Mouse (Mus musculus): ENCODE measurements around the gene Myo9b. TPM values are rescaled to one million over a fixed set of nuclear protein-coding genes. Genes with fewer than 3 reads are reported as not detected.

Gene Myo9b
- polyA plus RNA-seq, 1 experiment from 2014 or later, result 21.2 TPM

- H3K4me2 ChIP-seq (replicated peaks; ENCODE audit: low read depth, low read length), result no peak overlapping the region
- H3K4me1 ChIP-seq (ENCODE audit: insufficient read depth, low read length), result peaks cover 21% of the 10 kb centered on the region
- no peaks in the 10 kb centered on the region for H3K9me3 ChIP-seq (ENCODE audit: low read length)
- H3K36me3 ChIP-seq (ENCODE audit: insufficient read depth, low read length), result peaks cover 30% of the 10 kb centered on the region
- WGBS, result 76% methylated on average over 9 of the region's 9 CpGs
- no peak overlapping the region for H3K27ac ChIP-seq (ENCODE audit: low read length)
- ATAC-seq (ENCODE audit: low FRiP score, low TSS enrichment), result no peak
- no peak overlapping the region for H3K4me3 ChIP-seq (ENCODE audit: low read length)
- no peaks in the 10 kb centered on the region for H3K27me3 ChIP-seq (ENCODE audit: insufficient read depth, low read length)
- H3K9ac ChIP-seq (replicated peaks; ENCODE audit: low read length), result no peak overlapping the region
Observed at GRCm38 (mm10) chr8:71402446-71402964, 130.0 kb downstream of the Myo9b start.

GRCm38 (mm10) chr8:71403107-71403885 lies 130.8 kb downstream of the Myo9b start:
- 68% methylated on average over 6 of the region's 6 CpGs for WGBS
- ATAC-seq (ENCODE audit: low FRiP score, low TSS enrichment), result no peak
- Histone ChIP-seq H3K4me2 (replicated peaks; ENCODE audit: low read depth, low read length) (no peak overlapping the region), H3K27ac (ENCODE audit: low read length) (no peak overlapping the region), H3K4me3 (ENCODE audit: low read length) (no peak overlapping the region), H3K9ac (replicated peaks; ENCODE audit: low read length) (no peak overlapping the region), H3K4me1 (ENCODE audit: insufficient read depth, low read length) (peaks cover 19% of the 10 kb centered on the region), H3K36me3 (ENCODE audit: insufficient read depth, low read length) (peaks cover 36% of the 10 kb centered on the region), H3K27me3 (ENCODE audit: insufficient read depth, low read length) (no peaks in the 10 kb centered on the region), H3K9me3 (ENCODE audit: low read length) (no peaks in the 10 kb centered on the region)

- 93% methylated on average over 8 of the region's 8 CpGs for WGBS
- ATAC-seq (ENCODE audit: low FRiP score, low TSS enrichment), result no peak
Observed at GRCm38 (mm10) chr8:71404011-71404410, 131.5 kb downstream of the Myo9b start.

GRCm38 (mm10) chr8:71404951-71405351 lies 132.4 kb downstream of the Myo9b start:
- ATAC-seq (ENCODE audit: low FRiP score, low TSS enrichment), result no peak
- Histone ChIP-seq H3K4me1 (ENCODE audit: insufficient read depth, low read length) (peaks cover 19% of the 10 kb centered on the region), H3K9me3 (ENCODE audit: low read length) (no peaks in the 10 kb centered on the region), H3K27ac (ENCODE audit: low read length) (no peak overlapping the region), H3K4me3 (ENCODE audit: low read length) (peak overlapping the region; percentile 80; the same call in 1 of the 2 replicates), H3K27me3 (ENCODE audit: insufficient read depth, low read length) (no peaks in the 10 kb centered on the region), H3K9ac (replicated peaks; ENCODE audit: low read length) (no peak overlapping the region), H3K36me3 (ENCODE audit: insufficient read depth, low read length) (peaks cover 39% of the 10 kb centered on the region), H3K4me2 (replicated peaks; ENCODE audit: low read depth, low read length) (peak overlapping the region; percentile 94; the same call in 1 of the 2 replicates)
- 62% methylated on average over 9 of the region's 9 CpGs for WGBS

More at GRCm38 (mm10) chr8:71404011-71404410, 131.5 kb downstream of the Myo9b start:
- peaks cover 19% of the 10 kb centered on the region for H3K4me1 ChIP-seq (ENCODE audit: insufficient read depth, low read length)
- peaks cover 37% of the 10 kb centered on the region for H3K36me3 ChIP-seq (ENCODE audit: insufficient read depth, low read length)
- no peak overlapping the region for H3K9ac ChIP-seq (replicated peaks; ENCODE audit: low read length)
- no peak overlapping the region for H3K27ac ChIP-seq (ENCODE audit: low read length)
- no peaks in the 10 kb centered on the region for H3K9me3 ChIP-seq (ENCODE audit: low read length)
- H3K27me3 ChIP-seq (ENCODE audit: insufficient read depth, low read length), result no peaks in the 10 kb centered on the region
- H3K4me3 ChIP-seq (ENCODE audit: low read length), result no peak overlapping the region
- H3K4me2 ChIP-seq (replicated peaks; ENCODE audit: low read depth, low read length), result no peak overlapping the region

- H3K9ac ChIP-seq (replicated peaks; ENCODE audit: low read length), result peak within 1 kb of the TSS; percentile 84
- H3K27me3 ChIP-seq (ENCODE audit: insufficient read depth, low read length), result no peaks in the 10 kb centered on the region
- no peaks in the 10 kb centered on the region for H3K9me3 ChIP-seq (ENCODE audit: low read length)
- peak within 1 kb of the TSS; percentile 80 for H3K27ac ChIP-seq (ENCODE audit: low read length)
- peak; percentile 91 for ATAC-seq (ENCODE audit: low FRiP score, low TSS enrichment)
- peak within 1 kb of the TSS; percentile 80 for H3K4me3 ChIP-seq (ENCODE audit: low read length)
- H3K4me2 ChIP-seq (replicated peaks; ENCODE audit: low read depth, low read length), result peak within 1 kb of the TSS; percentile 94
- peaks cover 19% of the 10 kb centered on the region for H3K4me1 ChIP-seq (ENCODE audit: insufficient read depth, low read length)
- WGBS, result 17% methylated on average over 33 of the region's 33 CpGs
- peaks cover 36% of the 10 kb centered on the region for H3K36me3 ChIP-seq (ENCODE audit: insufficient read depth, low read length)
Observed at GRCm38 (mm10) chr8:71405401-71406098, 133.0 kb downstream of the Myo9b start, which contains the start of gene Ankle1. Gene Ankle1 (plus strand): TSS chr8:71406010.

GRCm38 (mm10) chr8:71406099-71407015 lies 133.8 kb downstream of the Myo9b start:
- Histone ChIP-seq H3K27ac (ENCODE audit: low read length) (peak overlapping the region; percentile 61; the same call in 1 of the 2 replicates), H3K4me2 (replicated peaks; ENCODE audit: low read depth, low read length) (peak overlapping the region; percentile 94), H3K4me1 (ENCODE audit: insufficient read depth, low read length) (peaks cover 20% of the 10 kb centered on the region), H3K9me3 (ENCODE audit: low read length) (no peaks in the 10 kb centered on the region), H3K9ac (replicated peaks; ENCODE audit: low read length) (peak overlapping the region; percentile 84), H3K36me3 (ENCODE audit: insufficient read depth, low read length) (peaks cover 30% of the 10 kb centered on the region), H3K4me3 (ENCODE audit: low read length) (peak overlapping the region; percentile 80), H3K27me3 (ENCODE audit: insufficient read depth, low read length) (no peaks in the 10 kb centered on the region)
- peak; percentile 89 for ATAC-seq (ENCODE audit: low FRiP score, low TSS enrichment)
- under 1% methylated on average over 55 of the region's 55 CpGs for WGBS

GRCm38 (mm10) chr8:71407441-71407840 lies 134.9 kb downstream of the Myo9b start:
- Histone ChIP-seq H3K9ac (replicated peaks; ENCODE audit: low read length) (no peak overlapping the region), H3K27me3 (ENCODE audit: insufficient read depth, low read length) (no peaks in the 10 kb centered on the region), H3K4me2 (replicated peaks; ENCODE audit: low read depth, low read length) (peak overlapping the region; percentile 94), H3K4me1 (ENCODE audit: insufficient read depth, low read length) (peaks cover 27% of the 10 kb centered on the region), H3K36me3 (ENCODE audit: insufficient read depth, low read length) (peaks cover 30% of the 10 kb centered on the region), H3K27ac (ENCODE audit: low read length) (no peak overlapping the region), H3K4me3 (ENCODE audit: low read length) (no peak overlapping the region), H3K9me3 (ENCODE audit: low read length) (no peaks in the 10 kb centered on the region)
- no peak for ATAC-seq (ENCODE audit: low FRiP score, low TSS enrichment)
- 90% methylated on average over 14 of the region's 14 CpGs for WGBS

- Histone ChIP-seq H3K36me3 (ENCODE audit: insufficient read depth, low read length) (peaks cover 30% of the 10 kb centered on the region), H3K4me2 (replicated peaks; ENCODE audit: low read depth, low read length) (no peak overlapping the region), H3K9me3 (ENCODE audit: low read length) (no peaks in the 10 kb centered on the region), H3K27ac (ENCODE audit: low read length) (no peak overlapping the region), H3K4me3 (ENCODE audit: low read length) (no peak overlapping the region), H3K9ac (replicated peaks; ENCODE audit: low read length) (no peak overlapping the region), H3K4me1 (ENCODE audit: insufficient read depth, low read length) (peaks cover 27% of the 10 kb centered on the region), H3K27me3 (ENCODE audit: insufficient read depth, low read length) (no peaks in the 10 kb centered on the region)
- ATAC-seq (ENCODE audit: low FRiP score, low TSS enrichment), result no peak
- WGBS, result 89% methylated on average over 4 of the region's 4 CpGs
Observed at GRCm38 (mm10) chr8:71408231-71408630, 135.7 kb downstream of the Myo9b start.
